Mouse (Mus musculus) forebrain, embryonic 16.5 days (tissue): ENCODE measurements around the gene Psrc1. TPM values are rescaled to one million over a fixed set of nuclear protein-coding genes. Genes with fewer than 3 reads are reported as not detected.

Source experiments
- ATAC-seq: fragments of 200-750 bp; cut with Nextera tagmentation; 2 replicates; pipeline ENCODE4 v1.8.0; 2017; ENCODE audit warnings: mild to moderate bottlenecking, moderate library complexity
- H3K27ac ChIP-seq: fragments of 300-500 bp; sonication (generic); 2 replicates; pipeline ENCODE4 v1.5.1; 2014; ENCODE audit warnings: low read length, control low read depth
- H3K27me3 ChIP-seq: fragments of 300-500 bp; sonication (generic); replicated peaks from 2 replicates; pipeline ENCODE4 v1.6.1; 2014; ENCODE audit warnings: low read length; ENCODE audit not compliant: control insufficient read depth, insufficient read depth
- H3K36me3 ChIP-seq: fragments of 300-500 bp; sonication (generic); 2 replicates; pipeline ENCODE4 v1.6.1; 2014; ENCODE audit not compliant: control insufficient read depth, insufficient read depth
- H3K4me1 ChIP-seq: fragments of 300-500 bp; sonication (generic); replicated peaks from 2 replicates; pipeline ENCODE4 v1.6.1; 2014; ENCODE audit warnings: low read length; ENCODE audit not compliant: control insufficient read depth, insufficient read depth
- H3K4me2 ChIP-seq: fragments of 300-500 bp; sonication (generic); 2 replicates; pipeline ENCODE4 v1.6.1; 2014; ENCODE audit warnings: mild to moderate bottlenecking, low read length, control low read depth
- H3K4me3 ChIP-seq: fragments of 300-500 bp; sonication (generic); replicated peaks from 2 replicates; pipeline ENCODE4 v1.5.1; 2014; ENCODE audit warnings: mild to moderate bottlenecking, low read length, control low read depth
- H3K9ac ChIP-seq: fragments of 300-500 bp; sonication (generic); replicated peaks from 2 replicates; pipeline ENCODE4 v1.6.1; 2014; ENCODE audit warnings: low read depth, low read length, control low read depth
- H3K9me3 ChIP-seq: fragments of 300-500 bp; sonication (generic); 2 replicates; pipeline ENCODE4 v1.6.1; 2016; ENCODE audit warnings: low read length; ENCODE audit not compliant: control insufficient read depth
- WGBS: fragments of 180-500 bp; shearing (Covaris S2); extraction: QIAGEN DNeasy Blood & Tissue Kit; methylation state at CpG from one replicate; pipeline ENCODE4 v1.1.7; 2014; 5-methylcytosine and 5-hydroxymethylcytosine counted together
- polyA plus RNA-seq: library from polyadenylated mRNA; unstranded; fragments of >200 nt; fragmentation: Nextera tagmentation; extraction: Ambion mirVana; gene quantifications from 2 replicates; pipeline ENCODE4 v1.2.1, GENCODE M21; 2015

The Psrc1 gene
- polyA plus RNA-seq, 1 experiment from 2014 or later: 29.2 TPM

DNA sequence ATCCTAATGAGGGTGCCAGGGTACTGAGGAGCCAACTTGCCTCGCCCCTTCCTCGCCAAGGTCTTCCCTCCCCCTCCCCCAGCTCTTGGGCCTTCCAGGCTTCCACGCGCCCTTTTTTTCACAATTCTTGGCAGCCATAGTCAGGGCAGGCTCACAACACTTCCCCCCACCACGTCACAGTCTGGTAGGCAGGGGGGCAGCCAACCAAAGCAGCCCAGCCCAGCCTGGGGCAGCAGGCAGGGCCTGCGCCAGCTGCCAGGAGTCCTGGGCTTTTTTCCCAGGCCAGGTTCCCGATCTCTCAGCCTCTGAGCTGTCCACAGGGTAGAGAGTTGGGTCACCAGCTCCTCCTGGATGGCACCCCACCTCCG, 28.1 kb downstream of the Psrc1 start:
- WGBS: 10% methylated on average over 8 of the region's 8 CpGs
- H3K4me3 ChIP-seq: peak overlapping the region; percentile 41
- ATAC-seq: peak; percentile 68
- peaks cover 29% of the 10 kb centered on the region for H3K36me3 ChIP-seq
- peak overlapping the region; percentile 87 for H3K4me2 ChIP-seq
- H3K27me3 ChIP-seq: no peaks in the 10 kb centered on the region
- peak overlapping the region; percentile 79 for H3K9ac ChIP-seq
- peaks cover 59% of the 10 kb centered on the region for H3K4me1 ChIP-seq
- peak overlapping the region; percentile 97 for H3K27ac ChIP-seq
- H3K9me3 ChIP-seq: peaks cover 13% of the 10 kb centered on the region

- Histone ChIP-seq H3K27me3 (no peaks in the 10 kb centered on the region), H3K4me3 (no peak overlapping the region), H3K4me2 (no peak overlapping the region), H3K36me3 (peaks cover 26% of the 10 kb centered on the region), H3K9ac (no peak overlapping the region), H3K4me1 (peaks cover 54% of the 10 kb centered on the region), H3K27ac (no peak overlapping the region), H3K9me3 (peaks cover 13% of the 10 kb centered on the region)
- no peak for ATAC-seq
- WGBS: 97% methylated on average over 35 of the region's 35 CpGs
Measured at GRCm38 (mm10) chr3:108413634-108414360, 30.2 kb downstream of the Psrc1 start.

DNA sequence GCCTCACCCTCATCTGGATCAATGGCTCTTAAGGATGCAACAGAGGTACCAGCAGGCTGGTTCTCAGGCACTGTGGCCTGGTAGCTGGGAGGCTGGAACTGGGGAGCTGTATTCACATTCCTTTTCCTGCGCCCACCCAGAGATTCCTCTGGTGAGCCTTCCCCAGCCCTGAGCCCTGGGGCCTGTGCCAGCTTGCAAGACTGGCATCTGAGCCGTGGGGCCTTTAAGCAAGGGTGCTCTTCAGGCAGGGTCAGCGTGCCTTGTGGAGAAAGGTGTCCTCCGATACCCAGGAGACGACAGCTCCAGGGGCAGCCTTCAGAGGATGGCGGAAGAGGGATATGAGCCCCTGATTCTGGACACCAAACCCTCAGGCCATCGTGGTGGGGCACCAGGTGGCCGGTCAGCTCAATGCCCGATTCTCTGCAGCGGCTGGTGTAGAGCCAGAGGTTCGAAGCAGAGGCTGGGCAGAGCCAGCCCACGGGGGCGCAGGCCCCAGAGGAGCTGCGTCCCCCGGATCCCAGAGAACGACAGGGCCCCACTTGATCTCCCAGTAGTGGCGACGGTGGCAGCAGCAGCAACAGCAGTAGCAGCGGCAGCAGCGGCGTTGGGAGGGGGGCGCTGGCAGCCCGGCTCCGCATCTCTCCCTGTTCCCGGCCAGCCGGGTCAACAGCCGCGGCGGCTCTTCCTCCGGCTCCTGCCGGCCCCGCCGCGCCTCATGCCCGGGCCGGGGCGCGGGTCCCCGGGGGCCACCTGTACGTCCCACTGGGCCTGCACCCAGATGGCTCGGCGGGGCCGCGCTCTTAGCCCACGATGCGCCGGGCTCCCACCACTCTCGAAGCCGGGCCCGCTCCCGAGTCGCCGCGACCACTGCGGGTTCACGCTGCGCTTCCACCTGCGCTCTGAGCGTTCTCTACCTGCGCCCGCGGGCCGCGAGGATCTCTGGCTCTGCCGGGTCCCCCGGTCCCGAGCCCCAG, 31.5 kb downstream of the Psrc1 start, which contains the start of gene Celsr2:
TSS of gene Celsr2 (minus strand) at position 696 of the 974 bp plus-strand sequence.
- H3K9ac ChIP-seq: peak within 1 kb of the TSS; percentile 96
- H3K4me2 ChIP-seq: peak within 1 kb of the TSS; percentile 74
- H3K36me3 ChIP-seq: peaks cover 26% of the 10 kb centered on the region
- H3K27me3 ChIP-seq: no peaks in the 10 kb centered on the region
- 3% methylated on average over 66 of the region's 67 CpGs for WGBS
- H3K27ac ChIP-seq: peak within 1 kb of the TSS; percentile 91
- peak within 1 kb of the TSS; percentile 85 for H3K4me3 ChIP-seq
- peaks cover 13% of the 10 kb centered on the region for H3K9me3 ChIP-seq
- peak; percentile 28 for ATAC-seq
- peaks cover 41% of the 10 kb centered on the region for H3K4me1 ChIP-seq

- H3K36me3 ChIP-seq: peaks cover 26% of the 10 kb centered on the region
- under 1% methylated on average over 48 of the region's 48 CpGs for WGBS
- peak overlapping the region; percentile 85 for H3K4me3 ChIP-seq
- peaks cover 13% of the 10 kb centered on the region for H3K9me3 ChIP-seq
- ATAC-seq: peak; percentile 89
- peak overlapping the region; percentile 96 for H3K9ac ChIP-seq
- H3K27me3 ChIP-seq: no peaks in the 10 kb centered on the region
- peak overlapping the region; percentile 74 for H3K4me2 ChIP-seq
- H3K27ac ChIP-seq: peak overlapping the region; percentile 91
- H3K4me1 ChIP-seq: peaks cover 34% of the 10 kb centered on the region
Measured at GRCm38 (mm10) chr3:108415831-108416223, 32.2 kb downstream of the Psrc1 start.

GRCm38 (mm10) chr3:108423006-108423405, 39.4 kb downstream of the Psrc1 start:
- peaks cover 28% of the 10 kb centered on the region for H3K4me1 ChIP-seq

GRCm38 (mm10) chr3:108423844-108424801, 40.5 kb downstream of the Psrc1 start:
- peaks cover 20% of the 10 kb centered on the region for H3K36me3 ChIP-seq
- H3K27ac ChIP-seq: peak overlapping the region; percentile 78
- WGBS: 15% methylated on average over 11 of the region's 11 CpGs
- H3K27me3 ChIP-seq: no peaks in the 10 kb centered on the region
- H3K9me3 ChIP-seq: no peaks in the 10 kb centered on the region
- H3K4me1 ChIP-seq: peaks cover 28% of the 10 kb centered on the region
- peak; percentile 83 for ATAC-seq
- peak overlapping the region; percentile 62 for H3K4me2 ChIP-seq
- peak overlapping the region; percentile 35 for H3K4me3 ChIP-seq
- peak overlapping the region; percentile 44 for H3K9ac ChIP-seq

More at GRCm38 (mm10) chr3:108423006-108423405, 39.4 kb downstream of the Psrc1 start:
- peak; percentile 34 for ATAC-seq
- Histone ChIP-seq H3K27ac (peak overlapping the region; percentile 58), H3K36me3 (peaks cover 10% of the 10 kb centered on the region), H3K9ac (no peak overlapping the region), H3K9me3 (no peaks in the 10 kb centered on the region), H3K27me3 (no peaks in the 10 kb centered on the region), H3K4me3 (no peak overlapping the region), H3K4me2 (peak overlapping the region; percentile 62)
- WGBS: 32% methylated on average over 6 of the region's 6 CpGs

DNA sequence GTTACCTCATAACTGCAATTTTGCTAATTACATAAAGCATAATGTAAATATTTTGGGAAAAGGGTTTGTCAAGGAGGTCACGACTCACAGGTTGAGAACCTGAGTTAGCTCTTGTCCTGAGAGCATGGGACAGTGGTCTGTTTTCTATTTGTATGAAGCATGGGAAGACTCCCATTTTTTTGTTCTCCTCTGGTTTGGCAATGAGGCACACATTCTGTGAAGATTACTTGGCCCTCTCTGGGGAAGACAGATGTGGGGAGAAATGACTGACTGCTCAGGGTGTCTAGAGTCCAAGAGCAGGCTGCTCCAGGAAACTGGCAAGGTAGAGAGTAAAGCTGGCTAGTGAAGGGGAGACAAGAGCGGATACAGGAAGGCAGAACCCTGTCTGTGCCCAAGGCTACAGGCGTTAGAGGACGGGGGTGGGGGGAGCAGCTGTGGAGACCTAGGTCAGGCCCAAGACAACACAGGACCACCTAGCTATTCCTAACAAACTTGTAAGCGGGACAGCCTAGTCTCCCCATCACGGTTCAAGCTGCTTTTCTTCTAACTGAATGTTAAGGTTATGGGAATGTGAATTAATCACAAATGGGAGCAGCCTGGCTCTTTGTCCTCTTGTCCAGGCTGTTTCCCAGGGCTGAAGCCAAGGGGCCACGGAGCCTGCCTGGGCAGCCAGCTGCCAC, 41.4 kb downstream of the Psrc1 start:
- Histone ChIP-seq H3K4me2 (no peak overlapping the region), H3K36me3 (peaks cover 23% of the 10 kb centered on the region), H3K4me3 (no peak overlapping the region), H3K9ac (no peak overlapping the region), H3K4me1 (peaks cover 28% of the 10 kb centered on the region), H3K27me3 (no peaks in the 10 kb centered on the region), H3K9me3 (no peaks in the 10 kb centered on the region), H3K27ac (peak overlapping the region; percentile 78; the same call in 1 of the 2 replicates)
- WGBS: 44% methylated on average over 7 of the region's 7 CpGs
- peak; percentile 6; the same call in 1 of the 2 replicates for ATAC-seq

- Histone ChIP-seq H3K4me3 (no peak overlapping the region), H3K27me3 (no peaks in the 10 kb centered on the region), H3K27ac (no peak overlapping the region; the same call in 1 of the 2 replicates), H3K36me3 (peaks cover 23% of the 10 kb centered on the region), H3K4me2 (no peak overlapping the region), H3K9ac (no peak overlapping the region), H3K9me3 (no peaks in the 10 kb centered on the region), H3K4me1 (peaks cover 28% of the 10 kb centered on the region)
- ATAC-seq: no peak
- 62% methylated on average over 6 of the region's 6 CpGs for WGBS
Measured at GRCm38 (mm10) chr3:108425624-108426018, 42.0 kb downstream of the Psrc1 start.
